Mouse (Mus musculus) 3134 (cell line): ENCODE data around the gene Slc6a21.
"Not testable (repeated sequence)": the region's sequence is repeated elsewhere in the genome, so short reads cannot be mapped to it uniquely, and the experiment has no call there.

ENCODE experiments used
- DNase-seq: peaks from one replicate; pipeline ENCODE4 v3.0.0-alpha.2; 2011; ENCODE audit warnings: low spot score; ENCODE audit not compliant: insufficient read length; ENCODE audit errors: extremely low read depth

Slc6a21 gene

DNA sequence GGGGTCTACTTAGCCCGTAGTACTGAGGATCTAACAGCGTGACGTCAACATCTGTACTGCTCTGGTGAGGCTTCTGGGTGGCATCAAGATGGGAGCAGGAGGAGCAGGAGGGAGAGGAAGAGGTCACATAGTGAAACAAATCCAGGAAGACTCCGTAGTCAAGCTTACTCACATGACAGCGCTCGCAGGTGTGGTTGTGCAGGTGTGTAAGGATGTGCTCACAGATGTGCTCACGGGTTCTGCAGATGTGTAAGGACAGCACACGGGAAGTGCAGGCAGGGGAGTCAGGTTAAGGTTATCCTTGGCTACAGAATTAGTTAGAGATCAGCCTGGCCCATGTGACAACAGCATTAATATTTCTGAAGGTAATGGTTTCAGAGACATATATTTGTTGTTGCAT lies 23.5 kb upstream of the Slc6a21 start:
- no peak for DNase-seq

DNA sequence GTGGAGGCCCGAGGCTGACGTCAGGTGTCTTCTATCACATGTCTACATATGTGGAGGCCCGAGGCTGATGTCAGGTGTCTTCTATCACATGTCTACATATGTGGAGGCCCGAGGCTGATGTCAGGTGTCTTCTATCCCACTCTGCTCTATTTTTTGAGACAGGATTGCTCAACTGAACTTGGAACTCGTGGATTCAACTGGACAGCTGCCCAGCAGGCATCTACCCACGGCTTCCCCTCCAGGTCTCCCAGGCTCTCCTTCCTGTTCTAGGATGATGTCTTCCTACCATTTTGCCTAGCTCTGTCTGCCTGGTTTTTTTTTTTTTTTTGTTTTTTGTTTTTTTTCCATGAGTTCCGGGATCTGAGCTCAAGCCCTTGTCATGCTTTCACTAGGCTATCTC lies 21.5 kb upstream of the Slc6a21 start:
- not testable (repeated sequence) for DNase-seq

DNA sequence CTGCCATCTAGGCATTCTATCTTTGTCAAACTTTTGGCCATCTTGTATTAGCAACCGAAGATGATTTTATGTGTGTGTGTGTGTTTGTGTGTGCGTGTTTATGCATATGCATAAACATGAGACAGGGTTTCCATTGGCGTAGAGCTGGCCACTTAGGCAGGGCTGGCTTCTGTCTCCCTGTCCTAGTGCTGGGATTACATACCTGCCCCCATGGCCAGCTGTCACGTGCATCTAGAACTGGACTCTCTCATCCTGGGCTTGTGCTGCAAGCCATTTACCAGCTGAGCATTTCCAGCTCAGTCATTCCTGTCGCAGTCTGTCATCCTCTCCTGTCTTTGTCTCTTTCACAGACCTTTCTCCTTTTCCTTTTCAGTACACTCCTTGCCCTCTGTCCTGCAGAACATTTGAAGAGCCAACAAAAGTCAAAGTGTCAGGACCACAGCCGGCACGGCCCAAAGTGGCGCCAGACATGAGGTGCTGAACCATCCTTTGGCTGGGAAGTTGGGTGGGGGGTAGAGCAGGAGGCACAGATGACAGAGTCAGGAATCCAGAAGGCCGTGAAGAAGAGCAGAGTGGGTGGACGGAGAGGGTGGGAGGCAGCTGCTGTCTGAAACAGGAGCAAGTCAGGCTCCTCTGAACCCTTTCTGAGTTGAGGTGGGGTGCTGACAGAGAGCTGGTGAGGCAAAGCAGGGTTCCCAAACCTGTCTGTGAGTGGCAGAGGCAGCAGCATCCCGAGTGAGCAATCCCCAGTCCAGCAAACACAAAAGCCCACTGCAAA lies 20.1 kb upstream of the Slc6a21 start:
- no peak for DNase-seq

DNA sequence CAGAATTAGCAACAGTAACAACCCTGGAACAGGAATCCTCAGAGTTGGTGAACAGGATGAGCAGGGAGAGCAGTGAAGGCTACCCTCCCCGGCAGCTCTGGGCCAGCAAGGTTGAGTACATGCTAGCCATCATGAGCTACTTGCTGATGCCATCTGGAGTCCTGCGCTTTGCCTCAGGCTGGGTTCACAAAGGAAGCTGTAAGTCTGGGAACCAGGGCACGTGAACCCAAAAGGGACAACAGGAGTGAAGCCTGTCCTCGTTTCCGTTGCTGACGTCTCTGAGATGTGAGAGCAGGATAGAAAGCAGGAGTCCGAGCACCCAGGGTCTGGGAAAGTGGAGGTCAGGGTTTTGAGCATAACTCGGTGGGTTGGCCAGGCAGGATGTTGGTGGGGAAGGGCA lies 18.0 kb upstream of the Slc6a21 start:
- no peak for DNase-seq

DNA sequence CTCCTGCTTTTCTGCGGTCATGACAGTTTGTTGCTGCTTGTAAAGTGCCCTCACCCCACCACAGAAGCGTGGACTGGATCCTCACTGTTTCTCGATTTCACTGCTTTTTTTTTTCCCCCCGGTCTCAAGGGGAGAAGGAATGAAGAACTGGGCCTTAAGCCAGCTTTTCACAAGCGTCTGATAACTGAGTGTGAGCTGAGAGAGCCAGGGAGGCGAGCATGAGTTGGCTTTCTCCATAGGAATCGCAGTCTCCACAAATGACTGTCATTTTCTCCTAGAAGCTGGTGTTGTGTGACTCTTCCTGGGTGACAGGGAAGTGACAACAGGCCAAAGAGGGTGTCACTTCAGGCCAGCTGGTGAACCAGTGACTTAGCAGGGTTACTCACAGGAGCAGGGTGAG lies 15.0 kb upstream of the Slc6a21 start:
- no peak for DNase-seq

DNA sequence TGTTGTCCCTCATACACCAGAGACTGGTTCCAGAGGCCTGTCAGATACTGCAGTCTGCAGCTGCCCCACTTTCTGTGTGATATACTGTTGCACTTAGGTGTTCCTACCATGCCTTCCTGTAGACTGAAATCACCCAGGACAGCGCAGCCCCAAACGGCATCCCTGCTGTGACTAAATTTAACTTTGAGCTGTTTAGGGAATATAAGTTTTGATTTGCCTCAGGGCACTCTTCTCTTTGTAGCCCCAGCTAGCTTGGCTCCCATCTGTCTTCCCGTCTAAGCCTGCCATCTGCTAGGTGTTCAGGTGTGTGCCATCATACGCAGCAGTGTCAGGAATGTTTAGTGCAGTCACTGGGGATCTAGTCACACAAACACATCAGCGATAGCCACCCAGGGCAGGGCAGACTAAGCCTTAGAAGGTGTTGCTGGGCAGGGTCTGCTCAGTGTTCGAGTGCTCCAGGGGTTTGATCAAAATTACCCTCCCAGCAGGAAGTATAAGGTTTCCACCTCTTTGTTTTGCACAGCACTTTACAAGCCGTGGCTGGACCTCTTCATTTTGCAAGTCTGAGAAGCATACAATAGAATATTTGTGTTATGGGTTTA lies 14.2 kb upstream of the Slc6a21 start:
- no peak for DNase-seq

DNA sequence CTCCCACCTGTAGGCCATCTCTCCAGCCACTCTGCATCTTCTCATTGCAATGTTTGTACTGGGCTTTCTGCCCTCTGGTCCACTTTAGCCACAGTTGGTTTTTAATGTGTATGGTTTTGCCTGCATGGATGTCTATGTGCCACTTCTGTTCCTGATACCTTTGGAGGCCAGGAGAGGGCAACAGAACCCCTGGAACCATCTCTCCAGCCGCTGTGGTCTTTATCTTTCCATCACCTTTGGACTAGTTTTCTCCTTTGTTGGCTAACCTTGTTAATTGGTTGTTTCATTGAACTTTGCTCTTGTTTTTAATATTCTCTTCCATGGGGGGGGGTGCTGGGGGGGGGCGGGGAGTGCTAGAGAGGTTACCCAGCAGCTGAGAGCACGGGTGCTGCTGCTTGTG lies 13.0 kb upstream of the Slc6a21 start:
- no peak for DNase-seq

DNA sequence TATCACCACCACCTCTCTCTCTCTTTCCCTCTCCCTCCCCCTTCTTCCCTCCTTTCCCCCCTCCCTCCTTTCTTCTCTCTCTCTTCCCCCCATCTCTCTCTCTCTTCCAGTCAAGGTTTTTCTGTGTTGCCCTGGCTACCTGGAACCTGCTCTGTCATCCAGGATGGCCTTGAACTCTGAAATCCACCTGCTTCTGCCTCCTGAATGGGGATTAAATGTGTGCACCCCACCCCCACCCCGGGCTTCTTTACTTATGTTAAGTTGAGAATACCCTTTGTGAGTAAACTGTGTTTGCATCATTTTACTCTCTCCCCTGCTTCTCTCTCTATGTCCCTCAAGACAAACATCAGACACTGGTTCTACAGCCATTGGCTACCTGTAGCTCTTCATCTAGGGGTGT lies 11.8 kb upstream of the Slc6a21 start:
- no peak for DNase-seq

DNA sequence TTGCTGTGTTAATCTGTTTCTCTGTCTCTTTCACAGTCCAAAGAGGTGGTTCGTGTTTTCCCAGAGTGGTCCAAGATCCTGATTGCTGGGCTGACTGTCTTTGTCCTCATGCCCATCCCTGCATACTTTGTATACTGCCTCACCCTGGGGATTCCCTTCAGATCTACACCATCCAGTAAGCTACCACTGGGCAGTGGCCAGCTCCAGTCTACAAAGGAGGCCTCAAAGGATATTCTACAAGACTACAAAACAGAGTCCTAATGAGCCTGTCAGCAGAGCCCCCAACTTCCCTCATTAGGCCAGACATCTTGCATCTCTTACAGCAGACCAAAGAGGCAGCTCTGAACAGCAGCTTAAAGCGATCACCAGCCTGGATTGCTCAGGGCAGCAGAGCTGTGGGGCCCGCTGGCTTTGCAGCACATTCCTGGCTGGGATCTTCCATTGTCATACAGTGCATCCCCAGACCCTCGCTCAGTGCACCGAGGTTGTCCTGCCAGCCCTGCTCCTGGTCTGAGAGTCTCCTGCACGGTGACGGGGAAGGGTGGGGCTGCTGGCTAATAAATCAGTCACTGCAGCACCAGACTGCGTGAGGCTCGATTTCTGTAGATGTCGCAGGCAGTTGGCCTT lies 4.4 kb upstream of the Slc6a21 start:
- no peak for DNase-seq

DNA sequence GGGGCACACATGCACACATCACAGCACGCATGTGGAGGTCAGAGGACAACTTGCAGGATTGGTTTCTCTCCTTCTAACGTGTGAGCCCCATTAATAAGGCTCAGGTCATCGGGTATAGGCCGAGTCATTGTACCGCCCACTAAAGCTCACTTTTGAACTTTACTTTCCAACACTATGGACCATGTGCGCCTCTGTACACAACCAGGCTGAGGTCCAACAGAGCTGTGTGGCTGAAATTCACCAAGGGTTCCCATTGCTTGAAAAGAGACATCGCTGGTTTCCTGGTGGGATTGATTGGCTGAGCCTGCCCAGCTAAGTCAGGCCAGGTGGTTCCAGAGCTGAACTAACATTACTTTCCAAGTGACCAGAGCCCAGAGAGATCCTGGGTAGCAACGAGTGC lies 3.6 kb upstream of the Slc6a21 start:
- no peak for DNase-seq

DNA sequence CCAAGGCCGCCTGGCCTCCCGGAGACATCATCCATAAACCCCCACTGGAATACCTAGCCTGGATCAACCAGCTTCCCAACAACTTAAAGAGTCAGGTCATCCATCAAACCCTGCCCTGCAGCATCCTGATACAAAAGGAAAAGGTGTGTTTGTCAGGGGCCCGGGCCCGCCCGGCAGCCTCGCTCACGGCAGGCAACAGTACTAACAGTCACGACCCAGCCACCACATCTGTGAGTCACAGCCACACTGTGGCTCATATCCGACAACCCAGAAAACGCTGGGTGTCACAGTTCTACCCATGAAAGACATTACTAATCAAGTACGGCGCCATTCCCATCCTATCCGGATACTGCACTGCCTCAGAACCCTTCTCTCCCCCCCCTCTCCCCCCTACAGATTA lies 9.2 kb downstream of the Slc6a21 start:
- peak; percentile 54 for DNase-seq

DNA sequence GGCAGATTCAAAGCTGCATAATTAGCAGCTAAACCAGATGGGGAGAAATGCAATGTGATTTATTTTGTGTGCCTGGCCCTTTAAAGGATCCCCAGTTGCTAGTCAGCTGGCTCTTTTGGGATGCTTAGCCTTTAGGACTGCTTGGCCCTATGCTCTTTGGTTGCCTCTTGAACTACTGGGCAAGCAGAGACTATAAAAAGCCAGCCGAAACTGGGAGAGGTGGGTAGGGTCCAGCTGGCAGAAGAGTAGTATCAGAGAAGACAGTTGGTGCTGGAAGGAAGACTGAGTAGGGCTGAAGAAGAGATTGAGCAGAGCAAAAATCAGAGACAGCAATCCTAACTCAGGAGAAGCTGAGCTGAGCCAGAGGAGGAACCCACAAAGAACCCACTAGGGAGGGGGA lies 19.3 kb downstream of the Slc6a21 start:
- no peak for DNase-seq

DNA sequence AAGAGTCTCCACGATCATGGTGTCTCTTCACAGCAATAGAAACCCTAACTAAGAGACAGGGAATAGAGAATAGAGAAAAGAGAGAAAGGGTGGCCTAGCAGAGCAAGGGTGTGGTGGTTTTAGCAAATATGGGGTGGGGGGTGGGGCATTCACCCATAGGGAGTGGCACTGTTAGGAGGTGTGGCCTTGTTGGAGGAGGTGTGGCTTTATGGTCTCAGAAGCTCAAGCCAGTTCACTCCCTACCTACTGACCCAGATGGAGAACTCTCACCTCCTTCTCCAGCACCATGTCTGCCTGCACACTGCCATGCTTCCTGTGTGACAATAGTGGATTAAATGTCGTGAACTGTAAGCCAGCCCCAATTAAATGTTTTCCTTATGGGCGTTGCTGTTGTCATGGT lies 20.2 kb downstream of the Slc6a21 start:
- no peak for DNase-seq

DNA sequence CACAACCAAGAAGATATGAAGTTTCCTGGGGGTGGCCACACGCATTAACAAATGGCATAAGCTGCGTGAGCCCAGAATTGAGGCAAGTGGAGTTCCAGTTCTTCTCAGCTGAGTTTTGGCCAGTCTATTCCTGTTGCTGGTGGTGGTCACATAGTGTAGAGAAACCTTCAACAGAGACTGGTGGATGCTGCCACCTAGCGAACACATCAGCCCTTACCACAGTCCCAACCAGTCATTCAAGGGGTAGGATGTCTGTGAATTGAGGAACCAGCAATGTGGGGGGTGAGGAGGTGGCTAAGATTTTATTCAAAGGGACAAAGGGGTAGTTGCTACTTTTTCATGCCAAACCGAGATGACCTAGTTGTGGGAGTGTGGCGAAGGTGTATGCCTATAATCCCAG lies 22.4 kb downstream of the Slc6a21 start:
- no peak for DNase-seq

DNA sequence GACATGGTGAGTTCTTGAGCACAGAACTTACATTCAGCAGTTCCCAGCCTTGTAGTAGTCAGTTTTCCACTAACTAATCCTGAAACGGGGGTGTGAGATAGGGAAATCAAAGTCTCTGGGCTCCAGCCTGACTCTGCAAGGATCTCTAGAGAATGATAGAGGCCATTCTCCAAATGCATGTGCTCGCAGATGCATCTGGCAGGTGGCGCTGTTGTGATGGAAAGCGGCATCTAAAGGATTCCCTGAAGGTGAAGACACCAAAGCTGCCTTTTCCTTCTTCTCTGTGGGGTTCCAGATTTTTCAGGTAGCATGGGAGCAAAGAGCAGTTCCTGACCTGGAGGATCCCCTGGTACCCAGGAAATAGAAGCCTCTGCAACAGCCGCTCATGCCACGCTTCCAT lies 23.0 kb downstream of the Slc6a21 start:
- DNase-seq, result no peak

DNA sequence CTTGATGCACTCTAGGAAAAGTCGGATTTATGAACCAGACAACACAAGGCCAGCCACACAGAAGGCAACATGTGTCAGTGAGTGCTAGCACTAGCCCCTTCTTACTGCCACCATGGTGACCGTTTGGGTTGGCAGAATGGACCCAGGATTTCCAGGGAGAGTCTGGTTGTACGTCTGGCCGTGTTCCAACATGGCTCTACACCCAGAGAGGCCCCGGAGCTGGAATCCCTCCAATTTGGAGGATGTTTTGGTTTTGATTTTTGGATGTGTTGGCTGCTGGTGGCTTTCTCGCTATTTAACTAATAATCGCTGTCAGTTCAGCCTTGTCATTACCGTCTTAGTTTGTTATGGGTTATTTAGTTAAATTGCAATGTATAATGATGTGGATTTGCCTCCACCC lies 25.3 kb downstream of the Slc6a21 start:
- DNase-seq, result no peak

DNA sequence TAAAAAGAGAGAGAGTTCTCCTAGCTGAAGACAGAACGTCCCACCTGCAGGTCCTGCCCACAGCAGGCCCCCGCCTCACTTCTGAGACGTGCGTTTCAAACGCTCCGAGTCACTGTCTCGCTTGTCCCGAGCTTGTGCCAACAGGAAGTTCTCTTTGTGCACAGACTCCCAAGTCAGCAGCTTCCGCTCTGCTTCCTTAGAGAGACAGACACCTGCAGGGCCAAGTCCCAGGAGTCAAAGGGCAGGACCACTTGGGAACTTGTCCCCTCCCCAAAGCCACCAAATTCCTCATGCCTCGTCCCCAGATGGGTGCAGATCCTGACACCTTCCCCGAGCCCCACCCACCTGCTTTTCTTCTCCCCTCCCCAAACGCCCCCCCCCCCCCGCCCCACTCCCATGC lies 27.6 kb downstream of the Slc6a21 start:
- no peak for DNase-seq

DNA sequence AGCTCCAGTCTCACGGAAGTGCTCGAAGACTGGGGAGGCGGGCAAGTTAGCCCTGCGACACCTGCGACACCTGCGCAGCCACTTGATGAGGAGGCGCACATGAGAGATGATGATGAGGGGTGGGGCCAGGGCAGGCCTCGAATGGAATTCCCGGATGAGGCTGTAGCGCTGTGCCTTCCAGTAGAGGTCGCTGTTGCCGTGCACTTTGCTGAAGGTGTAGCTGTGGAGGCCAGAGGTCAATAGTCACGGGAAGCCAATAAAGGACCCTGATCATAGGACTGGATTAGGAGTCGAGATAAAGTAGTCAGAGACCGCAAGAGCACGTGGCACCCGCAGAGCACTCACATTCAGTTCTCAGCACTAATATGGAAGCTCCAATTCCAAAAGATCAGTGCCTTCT lies 28.0 kb downstream of the Slc6a21 start:
- no peak for DNase-seq

DNA sequence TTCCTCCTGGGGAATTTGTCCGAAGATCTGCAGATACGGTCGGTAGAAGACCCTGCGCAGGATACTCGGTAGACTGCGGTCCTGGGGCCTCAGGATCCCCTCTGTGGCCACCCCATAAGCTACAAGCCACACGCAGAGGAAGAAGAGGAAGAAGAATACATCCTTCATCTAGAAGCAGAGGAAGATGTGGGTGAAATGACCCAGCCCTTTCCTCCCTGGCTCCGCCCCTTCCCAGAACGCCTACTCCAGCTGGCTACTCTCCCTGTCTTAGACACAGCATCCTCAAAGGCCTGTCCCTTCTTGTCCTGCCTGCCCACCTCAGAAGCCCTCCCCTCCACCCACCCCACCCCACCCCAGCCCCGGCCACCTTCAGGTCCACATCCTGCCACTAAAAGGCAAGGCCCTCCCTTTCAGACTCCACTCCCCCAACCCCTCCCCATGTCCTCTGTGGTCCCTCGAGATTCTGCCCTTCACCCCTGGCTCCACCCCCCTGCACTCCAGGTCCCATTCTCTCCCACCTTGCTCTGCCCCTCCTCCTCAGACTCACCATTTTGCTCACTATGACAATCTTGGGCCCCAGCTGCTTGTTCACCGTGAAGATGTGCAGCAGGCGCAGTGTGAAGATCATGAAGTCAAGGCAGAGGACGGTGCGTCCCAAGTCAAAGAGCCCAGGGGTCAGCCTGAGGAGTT lies 31.4 kb downstream of the Slc6a21 start:
- no peak for DNase-seq

DNA sequence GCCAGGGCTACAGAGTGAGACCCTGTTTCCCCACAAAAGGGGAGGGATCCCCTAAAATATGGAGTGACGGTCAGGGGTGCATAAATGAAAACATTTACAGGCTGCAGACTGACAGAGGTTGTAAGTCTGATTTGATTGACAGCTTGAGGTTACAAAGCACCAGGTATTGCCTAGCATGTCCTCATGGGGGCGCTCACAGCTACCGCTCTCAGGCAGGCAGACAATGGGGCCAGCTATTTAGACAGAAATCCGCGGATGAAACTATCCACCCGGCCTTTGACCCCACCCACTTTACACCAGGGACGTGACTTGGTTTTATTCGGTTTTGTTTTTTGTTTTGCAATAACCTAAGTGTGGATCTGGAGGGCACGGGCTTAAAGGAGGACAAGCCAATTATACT lies 32.1 kb downstream of the Slc6a21 start:
- no peak for DNase-seq

DNA sequence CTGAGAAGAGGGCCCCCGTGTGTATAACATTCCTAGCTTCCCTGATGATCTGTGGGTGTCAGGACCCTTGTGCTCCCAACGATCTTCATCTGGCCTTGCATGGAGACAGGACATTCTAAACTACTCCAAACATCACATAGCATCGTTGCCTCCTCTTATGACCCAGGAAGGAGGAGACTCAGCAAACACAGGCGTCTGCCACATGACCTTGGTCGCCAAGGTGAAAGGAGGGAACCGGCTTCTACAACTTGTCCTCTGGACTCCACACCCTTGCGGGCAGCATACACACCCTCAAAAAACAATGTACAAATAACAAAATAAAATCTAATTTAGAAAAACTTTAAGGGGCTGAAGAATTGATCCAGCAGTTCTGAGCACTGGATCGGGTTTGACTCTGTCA lies 34.7 kb downstream of the Slc6a21 start:
- DNase-seq, result no peak
